ENCODE assay signal across 15 mouse cellular contexts in the genomic region with DNA sequence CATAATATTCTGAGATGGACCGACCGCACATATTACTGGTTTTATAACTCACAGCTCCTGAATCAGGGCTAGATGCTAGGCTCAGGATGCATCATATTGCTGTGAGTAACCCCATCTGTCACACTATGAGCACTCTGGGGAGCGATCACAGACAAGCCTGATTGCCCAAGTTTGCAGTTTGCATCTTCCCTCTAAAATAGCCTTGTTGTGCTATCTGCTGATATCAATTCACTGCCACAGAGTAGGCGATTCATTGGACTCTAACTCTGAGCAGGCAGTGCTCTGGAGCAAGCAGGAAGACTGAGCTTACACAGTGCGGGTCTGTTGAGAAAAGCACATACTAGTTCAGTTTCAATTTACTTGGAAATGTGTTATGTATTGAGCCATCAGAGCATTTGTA.
A peak's percentile ranks its signal among the peaks of the same experiment; 100 is the strongest.
DNase-seq lines count a peak whose midpoint lies in the region; ATAC-seq lines count a peak whose summit lies in the region.
"Had no signal": no experiment of that assay in that cellular context is flagged by ENCODE, and none has a peak within 500 bp of the region (broad histone marks: within the 10 kb centered on the region; RNA-seq: fewer than 3 reads in every experiment).

No protein-coding gene starts in this region.

- no peak for DNase-seq in frontal cortex, postnatal 10 days (ENCODE audit: low spot score in 2 of 2)
- DNase-seq in brain, adult 2 months (ENCODE audit: low read depth, low spot score): peak; percentile 76
- DNase-seq in layer of hippocampus, adult 8-10 months (ENCODE audit: low spot score in 2 of 2): peak; percentile 48 to 52
- DNase-seq in layer of hippocampus, postnatal 14 days (ENCODE audit: low spot score in 2 of 2): peak; percentile 13 to 52
- no peak for DNase-seq in left cerebral cortex, postnatal 4 days
- DNase-seq: adrenal gland, postnatal 10 days; B cell, adult 2 months; cerebellum, adult 2 months; cerebellum, postnatal 10 days; gastrocnemius, postnatal 14 days had no signal

- ATAC-seq in frontal cortex, adult (ENCODE audit: low TSS enrichment): peak; percentile 50; the same call in 1 of the 2 replicates
- no peak for ATAC-seq in inflammation-experienced regulatory T-cells, adult 6 months
- ATAC-seq: CD4-positive, CD25-positive, alpha-beta regulatory T cell, adult 4 months; forebrain, embryonic 15.5 days; hindbrain, embryonic 16.5 days had no signal

- intact Hi-C loops in left cerebral cortex, postnatal 4 days (cut with DNase I): no loop called here

Comparison
In these comparisons a context has a peak if more than half of its experiments do, and no peak if none do; other contexts are left out.
1. DNase-seq: peak in brain, adult 2 months (single experiment), layer of hippocampus, adult 8-10 months (2 of 2) and layer of hippocampus, postnatal 14 days (2 of 2); none in frontal cortex, postnatal 10 days (0 of 2) and left cerebral cortex, postnatal 4 days (single experiment).